Mouse (Mus musculus) adrenal gland, postnatal 10 days (tissue): ENCODE measurements around the gene Hmga1b. TPM values are rescaled to one million over a fixed set of nuclear protein-coding genes. Genes with fewer than 3 reads are reported as not detected.

Experiments used
- total RNA-seq, 2 experiments: library from RNA; stranded (reverse); gene quantifications; 2 replicates each; pipeline ENCODE4 v1.2.3; 2021

Gene Hmga1b
- total RNA-seq, 2 experiments from 2014 or later = 23.9 to 46.6 TPM

Other genes with a start within 250 kb of the Hmga1b start
- gene Gcgr, start 232.1 kb upstream of the Hmga1b start, total RNA-seq = 10 to 100 TPM in 1 of 2 experiments, 1 to 10 TPM in 1; 9.6 to 15.7 TPM
- gene Mcrip1, start 213.1 kb upstream of the Hmga1b start, total RNA-seq = 10 to 100 TPM; 60.0 to 62.2 TPM
- gene Ppp1r27, start 211.7 kb upstream of the Hmga1b start, total RNA-seq = 10 to 100 TPM in 1 of 2 experiments, 1 to 10 TPM in 1; 7.1 to 21.8 TPM
- gene P4hb, start 189.5 kb upstream of the Hmga1b start, total RNA-seq = 100 to 1,000 TPM; 424 to 571 TPM
- gene Arhgdia, start 181.2 kb upstream of the Hmga1b start, total RNA-seq = 100 to 1,000 TPM; 281 to 286 TPM
- 100 to 1,000 TPM; 112 to 114 TPM for gene Alyref, start 164.4 kb upstream of the Hmga1b start, total RNA-seq
- gene Anapc11, start 164.4 kb upstream of the Hmga1b start, total RNA-seq = 10 to 100 TPM; 73.1 to 86.4 TPM
- 1 to 10 TPM; 1.0 to 1.3 TPM for gene Npb, start 154.3 kb upstream of the Hmga1b start, total RNA-seq
- gene Pcyt2, start 144.9 kb upstream of the Hmga1b start, total RNA-seq = 100 to 1,000 TPM; 144 to 150 TPM
- 10 to 100 TPM; 33.2 to 40.3 TPM for gene Sirt7, start 137.6 kb upstream of the Hmga1b start, total RNA-seq
- 10 to 100 TPM; 41.1 to 46.5 TPM for gene Mafg, start 129.2 kb upstream of the Hmga1b start, total RNA-seq
- 1 to 10 TPM; 5.1 to 5.2 TPM for gene Pycr1, start 119.0 kb upstream of the Hmga1b start, total RNA-seq
- gene Myadml2, start 114.6 kb upstream of the Hmga1b start, total RNA-seq = 1 to 10 TPM; 3.2 to 7.6 TPM
- gene Notum, start 101.6 kb upstream of the Hmga1b start, total RNA-seq = 10 to 100 TPM; 12.4 to 13.3 TPM
- 10 to 100 TPM; 67.9 to 81.5 TPM for gene Aspscr1, start 89.8 kb upstream of the Hmga1b start, total RNA-seq
- 10 to 100 TPM; 47.6 to 51.3 TPM for gene Cenpx, start 49.1 kb upstream of the Hmga1b start, total RNA-seq
- 10 to 100 TPM; 20.0 to 27.4 TPM for gene Lrrc45, start 48.9 kb upstream of the Hmga1b start, total RNA-seq
- gene Rac3, start 41.3 kb upstream of the Hmga1b start, total RNA-seq = 1 to 10 TPM; 3.8 to 9.5 TPM
- gene Dcxr, start 35.5 kb upstream of the Hmga1b start, total RNA-seq = 10 to 100 TPM; 33.0 to 37.3 TPM
- 10 to 100 TPM in 1 of 2 experiments, 1 to 10 TPM in 1; 9.2 to 17.6 TPM for gene Cbr2, start 30.7 kb upstream of the Hmga1b start, total RNA-seq
- gene Rfng, start 21.4 kb downstream of the Hmga1b start, total RNA-seq = 10 to 100 TPM; 15.9 to 20.6 TPM
- 10 to 100 TPM; 84.2 to 89.3 TPM for gene Gps1, start 21.5 kb downstream of the Hmga1b start, total RNA-seq
- 10 to 100 TPM; 61.2 to 64.3 TPM for gene Dus1l, start 33.6 kb downstream of the Hmga1b start, total RNA-seq
- gene Fasn, start 61.8 kb downstream of the Hmga1b start, total RNA-seq = 100 to 1,000 TPM in 1 of 2 experiments, 10 to 100 TPM in 1; 93.1 to 104 TPM
- 10 to 100 TPM in 1 of 2 experiments, 1 to 10 TPM in 1; 8.4 to 10.8 TPM for gene Ccdc57, start 170.1 kb downstream of the Hmga1b start, total RNA-seq
- gene Slc16a3, start 185.7 kb downstream of the Hmga1b start, total RNA-seq = 10 to 100 TPM; 10.4 to 11.6 TPM
- gene Csnk1d, start 228.5 kb downstream of the Hmga1b start, total RNA-seq = 100 to 1,000 TPM; 129 to 131 TPM